9 mouse cellular contexts compared by ENCODE assay signal in genomic region chr1:89456456-89456855, GRCm38 (mm10). TPM values are rescaled to one million over a fixed set of nuclear protein-coding genes. Genes with fewer than 3 reads are reported as not detected.
DNase-seq lines count a peak whose midpoint lies in the region; ATAC-seq and TF ChIP-seq lines count a peak whose summit lies in the region.
"Had no signal": no experiment of that assay in that cellular context is flagged by ENCODE, and none has a peak within 500 bp of the region (broad histone marks: within the 10 kb centered on the region; RNA-seq: fewer than 3 reads in every experiment).

No protein-coding gene starts in this region.

- TF ChIP-seq EP300 in lung, postnatal 0 days (IDR thresholded peaks at IDR 0.05), result no peak

- 0 out of 2 replicates have a peak, but pooled peaks cover 10% of the 10 kb centered on the region for H3K9me3 ChIP-seq in heart, embryonic 13.5 days
- H3K9me3 ChIP-seq in embryonic facial prominence, embryonic 11.5 days (replicated peaks; ENCODE audit: control insufficient read depth, low read length), result no peaks in the 10 kb centered on the region; the same call in 1 of the 2 replicates
- H3K9me3 ChIP-seq in intestine, embryonic 16.5 days (ENCODE audit: control insufficient read depth, low read length), result no peaks in the 10 kb centered on the region
- 0 out of 2 replicates have a peak, but pooled peaks cover 5% of the 10 kb centered on the region for H3K9me3 ChIP-seq in lung, postnatal 0 days (ENCODE audit: low read length)

- DNase-seq in heart, postnatal 36 days, result no peak
- no peak for DNase-seq in embryonic facial prominence, embryonic 11.5 days (ENCODE audit: low spot score)
- DNase-seq in lung, postnatal 0 days (ENCODE audit: low spot score), result peak; percentile 42
- DNase-seq in left cerebral cortex, postnatal 25 days (ENCODE audit: low spot score in 2 of 2), result no peak
- no peak for DNase-seq in layer of hippocampus, postnatal 10 days (ENCODE audit: low spot score in 2 of 2)

- H3K4me3 ChIP-seq in heart, embryonic 13.5 days, result peak overlapping the region; percentile 89
- peak overlapping the region; percentile 87 for H3K4me3 ChIP-seq in embryonic facial prominence, embryonic 11.5 days (ENCODE audit: low read depth, low read length)
- peak overlapping the region; percentile 86 for H3K4me3 ChIP-seq in intestine, embryonic 16.5 days (ENCODE audit: low read length)
- H3K4me3 ChIP-seq in lung, postnatal 0 days (ENCODE audit: low read depth, low read length), result peak overlapping the region; percentile 87

- TF ChIP-seq CTCF in lung, postnatal 0 days (IDR thresholded peaks at IDR 0.05), result peak; percentile 37; the same call in 1 of the 2 replicates

- H3K4me2 ChIP-seq in heart, embryonic 13.5 days, result peak overlapping the region; percentile 98
- peak overlapping the region; percentile 92 for H3K4me2 ChIP-seq in embryonic facial prominence, embryonic 11.5 days (ENCODE audit: low read depth, low read length)
- H3K4me2 ChIP-seq in intestine, embryonic 16.5 days (ENCODE audit: low read depth, low read length), result peak overlapping the region; percentile 92
- H3K4me2 ChIP-seq in lung, postnatal 0 days (replicated peaks; ENCODE audit: low read depth, low read length), result peak overlapping the region; percentile 93

- WGBS in heart, embryonic 13.5 days, result 39% methylated on average over 5 of the region's 5 CpGs
- 34% methylated on average over 5 of the region's 5 CpGs for WGBS in embryonic facial prominence, embryonic 11.5 days
- 29% methylated on average over 5 of the region's 5 CpGs for WGBS in intestine, embryonic 16.5 days
- 36% methylated on average over 5 of the region's 5 CpGs for WGBS in lung, postnatal 0 days

- H3K9ac ChIP-seq in heart, embryonic 13.5 days, result peak overlapping the region; percentile 96; the same call in 1 of the 2 replicates
- H3K9ac ChIP-seq in embryonic facial prominence, embryonic 11.5 days (replicated peaks; ENCODE audit: low read length), result peak overlapping the region; percentile 90
- peak overlapping the region; percentile 84 for H3K9ac ChIP-seq in intestine, embryonic 16.5 days (ENCODE audit: low read depth, low read length)
- H3K9ac ChIP-seq in lung, postnatal 0 days (replicated peaks; ENCODE audit: low read depth), result peak overlapping the region; percentile 68; the same call in 1 of the 2 replicates

- H3K27me3 ChIP-seq in heart, embryonic 13.5 days (replicated peaks), result no peaks in the 10 kb centered on the region
- no peaks in the 10 kb centered on the region for H3K27me3 ChIP-seq in embryonic facial prominence, embryonic 11.5 days (ENCODE audit: control insufficient read depth, insufficient read depth, low read length)
- no peaks in the 10 kb centered on the region for H3K27me3 ChIP-seq in intestine, embryonic 16.5 days (replicated peaks; ENCODE audit: control insufficient read depth, insufficient read depth, low read length)
- no peaks in the 10 kb centered on the region for H3K27me3 ChIP-seq in lung, postnatal 0 days (replicated peaks; ENCODE audit: insufficient read depth, low read length)

- ATAC-seq in heart, embryonic 13.5 days (ENCODE audit: extremely low read depth, insufficient number of reproducible peaks, low FRiP score, low TSS enrichment), result no peak
- no peak for ATAC-seq in embryonic facial prominence, embryonic 11.5 days (replicated peaks; ENCODE audit: insufficient number of reproducible peaks, low FRiP score, low TSS enrichment, low read depth)
- 0 out of 2 replicates have a peak, but pooled peaks have one; percentile 9 for ATAC-seq in intestine, embryonic 16.5 days
- ATAC-seq in lung, postnatal 0 days, result no peak
- ATAC-seq in inflammation-experienced regulatory T-cells, adult 6 months, result no peak

- H3K27ac ChIP-seq in heart, embryonic 13.5 days (replicated peaks), result no peak overlapping the region
- no peak overlapping the region for H3K27ac ChIP-seq in embryonic facial prominence, embryonic 11.5 days (replicated peaks; ENCODE audit: low read depth, low read length)
- no peak overlapping the region; the same call in 1 of the 2 replicates for H3K27ac ChIP-seq in intestine, embryonic 16.5 days (ENCODE audit: low read length)
- H3K27ac ChIP-seq in lung, postnatal 0 days (ENCODE audit: low read length), result 0 out of 2 replicates have a peak overlapping the region, but pooled peaks have one; percentile 20

- H3K36me3 ChIP-seq in heart, embryonic 13.5 days, result peaks cover 11% of the 10 kb centered on the region; the same call in 1 of the 2 replicates
- H3K36me3 ChIP-seq in embryonic facial prominence, embryonic 11.5 days (replicated peaks; ENCODE audit: control insufficient read depth, insufficient read depth, low read depth, low read length), result no peaks in the 10 kb centered on the region
- H3K36me3 ChIP-seq in intestine, embryonic 16.5 days (ENCODE audit: control insufficient read depth, insufficient read depth, low read length), result peaks cover 7% of the 10 kb centered on the region; the same call in 1 of the 2 replicates
- H3K36me3 ChIP-seq in lung, postnatal 0 days (ENCODE audit: insufficient read depth, low read length), result no peaks in the 10 kb centered on the region

- peaks cover 45% of the 10 kb centered on the region for H3K4me1 ChIP-seq in heart, embryonic 13.5 days
- peaks cover 12% of the 10 kb centered on the region for H3K4me1 ChIP-seq in embryonic facial prominence, embryonic 11.5 days (ENCODE audit: control insufficient read depth, insufficient read depth, low read length)
- H3K4me1 ChIP-seq in intestine, embryonic 16.5 days (ENCODE audit: control insufficient read depth, insufficient read depth, low read length), result peaks cover 40% of the 10 kb centered on the region
- H3K4me1 ChIP-seq in lung, postnatal 0 days (ENCODE audit: insufficient read depth, low read depth, low read length), result peaks cover 7% of the 10 kb centered on the region; the same call in 1 of the 2 replicates

- intact Hi-C loops in heart, postnatal 36 days (cut with DNase I), result loop anchor here (2.0 to 5.0 kb wide), 2 partner anchors 66 to 126 kb away; no protein-coding TSS in a partner anchor
- intact Hi-C loops in left cerebral cortex, postnatal 25 days (cut with DNase I), result loop anchor here (10.0 kb wide), 1 partner anchor 128 kb away; no protein-coding TSS in a partner anchor

RNA-seq across cellular contexts. Expression of gene Agap1, which starts 1.9 kb away (rescaled TPM):
- 7.1 TPM in 2 replicates for polyA plus RNA-seq in heart, embryonic 13.5 days (2015; fragmentation: Nextera tagmentation; extraction: Ambion mirVana)
- total RNA-seq in heart, postnatal 36 days (2021), result 10 to 100 TPM; 60.8 to 67.6 TPM
- polyA plus RNA-seq in embryonic facial prominence, embryonic 11.5 days (2014; fragmentation: Nextera tagmentation; extraction: Ambion mirVana), result 15.4 and 16.5 TPM in 2 replicates
- polyA plus RNA-seq in intestine, embryonic 16.5 days (2015; fragmentation: Nextera tagmentation; extraction: Ambion mirVana), result 4.8 and 5.5 TPM in 2 replicates
- 8.7 and 10.7 TPM in 2 replicates for polyA plus RNA-seq in lung, postnatal 0 days (2015; fragmentation: Nextera tagmentation; extraction: Ambion mirVana)
- polyA plus RNA-seq in inflammation-experienced regulatory T-cells, adult 6 months (2017; shearing (Covaris generic)), result under 1 TPM in 2 of 3 experiments, not detected in 1; 0.08 to 0.28 TPM
- total RNA-seq in left cerebral cortex, postnatal 25 days (2021), result 100 to 1,000 TPM; 240 to 255 TPM
- 100 to 1,000 TPM; 313 to 315 TPM for total RNA-seq in layer of hippocampus, postnatal 10 days (2021)
- total RNA-seq: MEL had no signal
